Mouse (Mus musculus) forebrain, embryonic 12.5 days (tissue): ENCODE measurements around the gene Btn2a2. TPM values are rescaled to one million over a fixed set of nuclear protein-coding genes. Genes with fewer than 3 reads are reported as not detected.
A peak's percentile ranks its signal among the peaks of the same experiment; 100 is the strongest.

Experiments
- ATAC-seq: fragments of 200-750 bp; cut with Nextera tagmentation; 2 replicates; pipeline ENCODE4 v1.8.0; 2017; ENCODE audit warnings: moderate TSS enrichment; ENCODE audit not compliant: low FRiP score
- H3K27ac ChIP-seq: fragments of 300-500 bp; sonication (generic); 2 replicates; pipeline ENCODE4 v1.5.1; 2016; ENCODE audit warnings: mild to moderate bottlenecking
- H3K27me3 ChIP-seq: fragments of 300-500 bp; sonication (generic); 2 replicates; pipeline ENCODE4 v1.6.1; 2016; ENCODE audit warnings: mild to moderate bottlenecking
- H3K36me3 ChIP-seq: fragments of 300-500 bp; sonication (generic); replicated peaks from 2 replicates; pipeline ENCODE4 v1.6.1; 2016; ENCODE audit warnings: mild to moderate bottlenecking
- H3K4me1 ChIP-seq: fragments of 300-500 bp; sonication (generic); 2 replicates; pipeline ENCODE4 v1.6.1; 2016
- H3K4me2 ChIP-seq: fragments of 300-500 bp; sonication (generic); 2 replicates; pipeline ENCODE4 v1.6.1; 2016; ENCODE audit warnings: mild to moderate bottlenecking, moderate library complexity
- H3K4me3 ChIP-seq: fragments of 300-500 bp; sonication (generic); replicated peaks from 2 replicates; pipeline ENCODE4 v1.5.1; 2016; ENCODE audit warnings: mild to moderate bottlenecking
- H3K9ac ChIP-seq: fragments of 300-500 bp; sonication (generic); 2 replicates; pipeline ENCODE4 v1.6.1; 2016; ENCODE audit warnings: mild to moderate bottlenecking
- H3K9me3 ChIP-seq: fragments of 300-500 bp; sonication (generic); 2 replicates; pipeline ENCODE4 v1.6.1; 2016
- WGBS: fragments of 180-500 bp; shearing (Covaris S2); methylation state at CpG from one replicate; pipeline ENCODE4 v1.1.7; 2016; 5-methylcytosine and 5-hydroxymethylcytosine counted together
- polyA plus RNA-seq: library from polyadenylated mRNA; unstranded; fragments of >200 nt; fragmentation: Nextera tagmentation; extraction: Ambion mirVana; gene quantifications from 2 replicates; pipeline ENCODE4 v1.2.1, GENCODE M21; 2016

Btn2a2 gene
- polyA plus RNA-seq, 1 experiment from 2014 or later: 0.23 TPM

GRCm38 (mm10) chr13:23502031-23502567 is 13.4 kb upstream of the Btn2a2 start:
- ATAC-seq: no peak
- WGBS: 28% methylated on average over 9 of the region's 9 CpGs
- Histone ChIP-seq H3K27ac (no peak overlapping the region), H3K4me2 (peak overlapping the region; percentile 38), H3K4me1 (peaks cover 22% of the 10 kb centered on the region), H3K9me3 (no peaks in the 10 kb centered on the region), H3K4me3 (peak overlapping the region; percentile 2; the same call in 1 of the 2 replicates), H3K9ac (no peak overlapping the region), H3K27me3 (peaks cover 9% of the 10 kb centered on the region), H3K36me3 (no peaks in the 10 kb centered on the region)

GRCm38 (mm10) chr13:23501511-23501910 is 12.9 kb upstream of the Btn2a2 start:
- Histone ChIP-seq H3K27me3 (peaks cover 12% of the 10 kb centered on the region), H3K4me1 (peaks cover 22% of the 10 kb centered on the region), H3K36me3 (no peaks in the 10 kb centered on the region), H3K27ac (no peak overlapping the region), H3K9ac (no peak overlapping the region), H3K9me3 (no peaks in the 10 kb centered on the region), H3K4me2 (peak overlapping the region; percentile 38), H3K4me3 (peak overlapping the region; percentile 2; the same call in 1 of the 2 replicates)
- no peak for ATAC-seq
- WGBS: 26% methylated on average over 5 of the region's 5 CpGs

GRCm38 (mm10) chr13:23500424-23501200 is 12.0 kb upstream of the Btn2a2 start:
- H3K4me3 ChIP-seq: no peak overlapping the region
- H3K4me1 ChIP-seq: peaks cover 16% of the 10 kb centered on the region
- peaks cover 12% of the 10 kb centered on the region for H3K27me3 ChIP-seq
- no peaks in the 10 kb centered on the region for H3K9me3 ChIP-seq
- under 1% methylated on average over 17 of the region's 17 CpGs for WGBS
- peak; percentile 75 for ATAC-seq
- no peaks in the 10 kb centered on the region for H3K36me3 ChIP-seq
- H3K9ac ChIP-seq: no peak overlapping the region
- peak overlapping the region; percentile 38; the same call in 1 of the 2 replicates for H3K4me2 ChIP-seq
- H3K27ac ChIP-seq: no peak overlapping the region

DNA sequence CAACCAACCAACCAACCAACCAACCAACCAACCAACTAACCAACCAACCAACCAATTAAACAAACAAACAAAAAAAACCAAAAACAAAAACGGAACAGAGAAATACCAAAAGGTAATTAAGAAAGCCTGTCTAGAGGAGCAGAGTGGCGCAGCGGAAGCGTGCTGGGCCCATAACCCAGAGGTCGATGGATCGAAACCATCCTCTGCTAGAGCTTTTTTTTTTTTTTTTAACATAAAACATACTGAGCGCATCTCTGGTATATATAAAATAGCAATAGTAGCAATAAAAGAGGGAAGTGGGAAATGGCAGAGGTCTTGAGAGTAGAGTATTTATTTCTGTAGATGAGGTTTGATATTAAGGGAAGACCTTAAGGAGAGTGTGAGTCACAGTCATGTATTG is 11.3 kb upstream of the Btn2a2 start:
- Histone ChIP-seq H3K9ac (no peak overlapping the region), H3K27ac (no peak overlapping the region), H3K36me3 (no peaks in the 10 kb centered on the region), H3K27me3 (peaks cover 12% of the 10 kb centered on the region), H3K4me1 (peaks cover 9% of the 10 kb centered on the region), H3K4me2 (no peak overlapping the region), H3K9me3 (no peaks in the 10 kb centered on the region), H3K4me3 (no peak overlapping the region)
- no peak for ATAC-seq
- 6% methylated on average over 7 of the region's 7 CpGs for WGBS

- Histone ChIP-seq H3K9me3 (no peaks in the 10 kb centered on the region), H3K4me2 (peak overlapping the region; percentile 47), H3K27me3 (peaks cover 12% of the 10 kb centered on the region; the same call in 1 of the 2 replicates), H3K4me3 (peak overlapping the region; percentile 19), H3K27ac (no peak overlapping the region), H3K4me1 (peaks cover 8% of the 10 kb centered on the region), H3K9ac (no peak overlapping the region), H3K36me3 (no peaks in the 10 kb centered on the region)
- 5% methylated on average over 10 of the region's 10 CpGs for WGBS
- ATAC-seq: no peak
Measured at GRCm38 (mm10) chr13:23498653-23499052, 10.0 kb upstream of the Btn2a2 start.

DNA sequence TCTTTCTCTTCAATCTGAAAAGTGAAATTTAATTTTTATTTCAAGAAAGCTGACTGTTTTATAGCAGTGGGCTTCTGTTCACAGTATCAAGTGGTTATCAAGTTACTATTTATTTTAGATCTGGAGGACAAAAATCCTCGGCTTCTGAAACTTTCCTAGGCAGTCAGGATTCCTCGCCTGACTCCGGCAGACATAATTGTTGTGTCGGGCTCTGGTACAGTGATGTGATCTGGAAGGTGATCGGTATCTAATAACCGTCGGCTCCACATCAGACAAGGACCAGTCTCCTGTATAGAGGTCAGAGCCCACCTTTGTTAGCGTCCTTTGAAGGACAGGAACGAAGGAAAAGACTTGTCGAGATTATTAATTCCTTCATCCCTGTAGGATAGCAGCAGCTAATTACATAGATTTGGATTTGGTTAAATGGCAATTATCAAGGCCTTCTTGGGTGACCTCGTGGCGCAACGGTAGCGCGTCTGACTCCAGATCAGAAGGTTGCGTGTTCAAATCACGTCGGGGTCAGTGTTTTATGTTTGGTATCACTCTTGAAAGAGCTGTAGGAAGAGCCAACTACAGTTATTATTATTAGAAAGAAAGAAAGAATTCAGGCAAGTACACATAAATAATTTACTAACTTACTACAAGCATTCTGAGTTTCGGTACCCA is 9.1 kb upstream of the Btn2a2 start:
- no peaks in the 10 kb centered on the region for H3K9me3 ChIP-seq
- H3K27ac ChIP-seq: no peak overlapping the region
- peaks cover 12% of the 10 kb centered on the region; the same call in 1 of the 2 replicates for H3K27me3 ChIP-seq
- peak overlapping the region; percentile 19 for H3K4me3 ChIP-seq
- no peak; the same call in 1 of the 2 replicates for ATAC-seq
- H3K36me3 ChIP-seq: no peaks in the 10 kb centered on the region
- peaks cover 9% of the 10 kb centered on the region for H3K4me1 ChIP-seq
- H3K9ac ChIP-seq: peak overlapping the region; percentile 29; the same call in 1 of the 2 replicates
- 2% methylated on average over 19 of the region's 19 CpGs for WGBS
- peak overlapping the region; percentile 47 for H3K4me2 ChIP-seq

DNA sequence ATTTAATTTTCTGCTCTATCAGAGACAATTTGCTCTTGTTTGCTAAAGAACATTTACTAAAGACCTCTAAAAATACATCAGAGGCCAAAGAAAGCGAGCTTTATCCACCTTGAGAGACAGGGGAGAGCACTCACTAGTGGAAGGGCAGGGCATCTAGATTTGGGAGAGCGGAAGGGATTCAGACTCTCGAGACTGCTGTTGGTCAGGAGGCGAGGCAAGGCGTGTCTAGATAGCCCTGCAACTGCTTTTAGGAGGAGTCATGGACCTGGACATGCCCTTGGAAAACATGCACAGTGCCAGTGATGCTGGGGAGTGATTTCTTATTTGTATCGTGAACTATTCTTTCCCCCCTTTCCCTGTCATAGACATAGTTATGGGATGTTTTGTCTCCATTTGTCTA is 6.9 kb upstream of the Btn2a2 start:
- no peak for ATAC-seq
- H3K9me3 ChIP-seq: no peaks in the 10 kb centered on the region
- no peaks in the 10 kb centered on the region for H3K36me3 ChIP-seq
- no peak overlapping the region for H3K27ac ChIP-seq
- H3K4me1 ChIP-seq: peaks cover 13% of the 10 kb centered on the region
- H3K9ac ChIP-seq: no peak overlapping the region
- no peak overlapping the region for H3K4me2 ChIP-seq
- peaks cover 12% of the 10 kb centered on the region; the same call in 1 of the 2 replicates for H3K27me3 ChIP-seq
- no peak overlapping the region for H3K4me3 ChIP-seq
- 74% methylated on average over 6 of the region's 6 CpGs for WGBS

DNA sequence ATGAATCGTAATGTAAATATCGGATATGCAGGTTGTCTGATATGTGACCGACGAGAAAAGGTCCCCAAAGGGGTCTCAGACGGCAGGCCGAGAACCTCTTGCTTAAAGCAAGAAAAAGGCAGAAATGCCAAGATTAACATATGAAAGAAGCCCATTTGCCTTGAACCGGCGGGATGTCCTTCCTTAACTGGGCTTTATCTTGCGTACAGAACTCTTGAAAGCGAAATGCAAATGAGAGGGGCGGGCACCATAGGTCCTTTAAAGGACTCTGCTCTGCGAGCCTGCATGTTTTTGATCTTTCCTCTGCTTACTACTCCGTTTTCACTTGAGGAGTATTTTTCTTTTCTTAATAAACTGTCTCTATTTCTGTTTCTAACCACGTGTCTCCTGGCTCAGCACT is 3.3 kb upstream of the Btn2a2 start:
- WGBS: 2% methylated on average over 14 of the region's 14 CpGs
- Histone ChIP-seq H3K27me3 (peaks cover 3% of the 10 kb centered on the region; the same call in 1 of the 2 replicates), H3K36me3 (no peaks in the 10 kb centered on the region), H3K4me2 (peak overlapping the region; percentile 48), H3K9me3 (no peaks in the 10 kb centered on the region), H3K27ac (peak overlapping the region; percentile 43; the same call in 1 of the 2 replicates), H3K4me3 (peak overlapping the region; percentile 20), H3K4me1 (peaks cover 10% of the 10 kb centered on the region), H3K9ac (peak overlapping the region; percentile 13; the same call in 1 of the 2 replicates)
- peak; percentile 72; the same call in 1 of the 2 replicates for ATAC-seq

DNA sequence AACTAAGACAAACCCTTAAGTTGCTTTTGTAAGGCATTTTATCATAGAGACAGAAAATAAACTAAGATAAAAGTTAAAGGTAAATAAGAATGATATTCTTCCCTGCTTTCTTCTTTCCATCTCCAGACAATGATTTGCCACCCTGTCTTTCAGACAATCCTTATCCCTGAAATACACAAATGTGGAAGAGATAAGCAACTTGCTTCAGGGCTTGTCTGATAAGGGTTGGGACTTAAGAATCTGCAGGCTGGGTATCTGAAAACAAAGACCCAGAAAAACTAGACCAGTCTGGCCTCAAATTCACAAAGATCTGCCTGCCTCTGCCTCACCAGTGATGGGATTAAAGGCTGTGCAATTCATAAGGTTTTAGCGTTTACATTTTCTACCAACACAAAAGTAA is 2.6 kb upstream of the Btn2a2 start:
- Histone ChIP-seq H3K27me3 (no peaks in the 10 kb centered on the region; the same call in 1 of the 2 replicates), H3K36me3 (no peaks in the 10 kb centered on the region), H3K4me2 (no peak overlapping the region), H3K27ac (no peak overlapping the region), H3K9ac (no peak overlapping the region), H3K9me3 (no peaks in the 10 kb centered on the region), H3K4me3 (no peak overlapping the region), H3K4me1 (peaks cover 10% of the 10 kb centered on the region)
- WGBS: 16% methylated on average over 1 of the region's 1 CpGs
- ATAC-seq: no peak

DNA sequence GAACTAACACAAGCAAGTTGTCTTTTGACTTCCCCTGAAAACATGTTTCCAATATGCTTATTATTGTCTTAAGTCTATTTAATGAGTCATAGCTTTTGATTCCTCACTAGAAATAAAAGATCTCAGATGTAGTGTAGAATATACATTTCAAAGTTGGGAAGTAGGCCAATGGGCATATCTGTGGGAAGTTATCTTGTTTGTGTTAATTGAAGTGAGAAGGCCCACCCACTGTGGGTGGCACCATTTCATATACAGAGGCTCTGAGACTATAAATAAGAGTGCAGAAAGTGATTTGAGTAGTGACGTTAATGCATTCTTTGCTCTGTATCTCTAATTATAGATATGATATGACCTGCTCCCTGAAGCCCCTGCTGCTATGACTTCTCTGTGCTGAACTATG is 2.2 kb upstream of the Btn2a2 start:
- Histone ChIP-seq H3K4me3 (no peak overlapping the region), H3K4me2 (no peak overlapping the region), H3K9ac (no peak overlapping the region), H3K36me3 (no peaks in the 10 kb centered on the region), H3K9me3 (no peaks in the 10 kb centered on the region), H3K27me3 (no peaks in the 10 kb centered on the region; the same call in 1 of the 2 replicates), H3K4me1 (peaks cover 10% of the 10 kb centered on the region), H3K27ac (no peak overlapping the region)
- WGBS: 75% methylated on average over 1 of the region's 1 CpGs
- no peak for ATAC-seq

DNA sequence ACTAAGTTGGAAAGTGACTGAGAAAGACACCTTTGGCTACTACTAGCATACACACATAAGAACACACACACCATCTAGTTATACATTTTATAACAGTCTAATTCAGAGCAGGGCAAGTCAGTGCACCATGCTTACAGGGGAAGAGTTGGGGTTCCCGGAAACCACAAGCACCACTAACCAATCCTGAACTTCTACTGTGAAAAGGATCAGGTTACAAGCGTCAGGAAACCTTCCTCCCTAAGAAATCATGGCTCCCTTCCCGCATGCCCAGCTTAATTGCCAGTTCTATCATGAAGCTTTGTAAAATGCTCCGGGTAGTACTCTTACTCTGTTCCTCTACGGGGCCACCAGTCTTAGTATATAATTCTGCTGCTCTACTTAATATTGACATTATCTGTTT is 3.4 kb downstream of the Btn2a2 start:
- Histone ChIP-seq H3K9me3 (no peaks in the 10 kb centered on the region), H3K4me1 (peaks cover 5% of the 10 kb centered on the region; the same call in 1 of the 2 replicates), H3K4me2 (no peak overlapping the region), H3K36me3 (no peaks in the 10 kb centered on the region), H3K27me3 (no peaks in the 10 kb centered on the region; the same call in 1 of the 2 replicates), H3K27ac (no peak overlapping the region), H3K4me3 (no peak overlapping the region), H3K9ac (no peak overlapping the region)
- ATAC-seq: no peak
- WGBS: 48% methylated on average over 5 of the region's 5 CpGs

GRCm38 (mm10) chr13:23483153-23483552 is 5.5 kb downstream of the Btn2a2 start:
- Histone ChIP-seq H3K36me3 (no peaks in the 10 kb centered on the region), H3K4me3 (no peak overlapping the region), H3K9me3 (no peaks in the 10 kb centered on the region), H3K4me1 (peaks cover under 1% of the 10 kb centered on the region; the same call in 1 of the 2 replicates), H3K9ac (no peak overlapping the region), H3K4me2 (no peak overlapping the region), H3K27ac (no peak overlapping the region), H3K27me3 (no peaks in the 10 kb centered on the region; the same call in 1 of the 2 replicates)
- 87% methylated on average over 2 of the region's 2 CpGs for WGBS
- no peak for ATAC-seq
